Comparison of ENCODE assay signal across 16 mouse cellular contexts in the genomic region with DNA sequence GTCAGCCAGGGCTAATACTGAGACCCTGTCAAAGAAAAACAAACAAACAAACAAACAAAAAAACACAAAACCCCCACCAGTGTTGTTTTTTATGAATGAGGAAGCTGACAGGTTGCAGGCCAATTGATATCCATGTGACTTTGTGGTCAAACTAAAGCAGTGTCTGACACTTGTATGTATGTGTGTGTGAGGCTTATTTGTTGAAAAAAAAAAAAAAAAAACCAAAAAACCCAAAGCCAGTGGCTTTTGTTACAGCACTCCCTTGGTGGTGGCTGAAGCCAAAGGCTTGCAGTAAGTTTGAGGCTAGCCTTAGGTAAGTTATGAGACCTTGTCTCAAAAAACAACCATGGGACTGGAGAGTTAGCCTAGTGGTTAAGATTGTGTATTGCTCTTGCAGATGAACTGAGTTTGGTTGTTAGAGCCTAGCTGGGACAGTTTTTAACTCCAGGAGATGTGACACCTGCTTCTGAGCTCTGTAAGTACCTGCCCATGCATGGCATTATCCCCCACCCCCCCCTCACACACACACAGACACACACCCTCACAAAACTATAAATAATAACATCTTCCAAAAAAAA. TPM values are rescaled to one million over a fixed set of nuclear protein-coding genes. Genes with fewer than 3 reads are reported as not detected.
DNase-seq lines count a peak whose midpoint lies in the region; ATAC-seq and TF ChIP-seq lines count a peak whose summit lies in the region.
"Had no signal": no experiment of that assay in that cellular context is flagged by ENCODE, and none has a peak within 500 bp of the region (broad histone marks: within the 10 kb centered on the region; RNA-seq: fewer than 3 reads in every experiment).

No protein-coding gene starts in this region.

- no peaks in the 10 kb centered on the region for H3K36me3 ChIP-seq in liver, postnatal 0 days (replicated peaks; ENCODE audit: insufficient read depth, low read length)
- H3K36me3 ChIP-seq: embryonic facial prominence, embryonic 10.5 days; kidney, embryonic 15.5 days; neural tube, embryonic 12.5 days had no signal

- no peak for TF ChIP-seq EP300 in liver, postnatal 0 days (IDR thresholded peaks at IDR 0.05; ENCODE audit: low read depth)

- no peak for DNase-seq in layer of hippocampus, adult 2 months (ENCODE audit: low spot score in 2 of 2)
- no peak for DNase-seq in layer of hippocampus, adult 9-11 months
- DNase-seq in B cell, adult 2 months, result peak; percentile 14 to 22
- peak; percentile 31 for DNase-seq in R1 (ENCODE audit: low read depth, low spot score)
- no peak for DNase-seq in liver, postnatal 0 days
- DNase-seq in retina, embryonic 14.5 days (ENCODE audit: low spot score), result no peak
- DNase-seq in heart, postnatal 10 days, result no peak
- DNase-seq in left cerebral cortex, postnatal 4 days, result no peak
- DNase-seq: cerebellum, postnatal 36 days; gastrocnemius, postnatal 10 days; heart, postnatal 36 days; lung, postnatal 4 days; midbrain, embryonic 14.5 days had no signal

- H3K27ac ChIP-seq in layer of hippocampus, adult 2 months, result no peak overlapping the region
- no peak overlapping the region for H3K27ac ChIP-seq in liver, postnatal 0 days (ENCODE audit: low read depth)
- H3K27ac ChIP-seq: neural tube, embryonic 12.5 days had no signal

- H3K4me3 ChIP-seq in layer of hippocampus, adult 2 months, result no peak overlapping the region
- H3K4me3 ChIP-seq in liver, postnatal 0 days (ENCODE audit: low read depth, low read length), result no peak overlapping the region
- H3K4me3 ChIP-seq: embryonic facial prominence, embryonic 10.5 days; kidney, embryonic 15.5 days; neural tube, embryonic 12.5 days had no signal

- no peak overlapping the region for H3K9ac ChIP-seq in liver, postnatal 0 days (replicated peaks)
- H3K9ac ChIP-seq: kidney, embryonic 15.5 days; neural tube, embryonic 12.5 days had no signal

- no peak for ATAC-seq in liver, postnatal 0 days

- peak; percentile 59 for TF ChIP-seq CTCF in layer of hippocampus, adult 2 months (conservative IDR thresholded peaks at IDR 0.05)
- TF ChIP-seq CTCF in liver, postnatal 0 days (IDR thresholded peaks at IDR 0.05; ENCODE audit: low read depth), result peak; percentile 24; the same call in 1 of the 2 replicates

- no peaks in the 10 kb centered on the region for H3K9me3 ChIP-seq in liver, postnatal 0 days (ENCODE audit: low read length)
- H3K9me3 ChIP-seq: embryonic facial prominence, embryonic 10.5 days; kidney, embryonic 15.5 days; neural tube, embryonic 12.5 days had no signal

- H3K27me3 ChIP-seq in liver, postnatal 0 days (ENCODE audit: insufficient read depth, low read length), result no peaks in the 10 kb centered on the region
- H3K27me3 ChIP-seq: kidney, embryonic 15.5 days; neural tube, embryonic 12.5 days had no signal

- intact Hi-C loops in heart, postnatal 10 days (cut with DNase I), result loop anchor here (2.0 kb wide), 1 partner anchor 27 kb away; no protein-coding TSS in a partner anchor
- intact Hi-C loops in left cerebral cortex, postnatal 4 days (cut with DNase I), result no loop called here

- H3K4me1 ChIP-seq in liver, postnatal 0 days (ENCODE audit: insufficient read depth), result peaks cover 34% of the 10 kb centered on the region

- H3K4me2 ChIP-seq in liver, postnatal 0 days (ENCODE audit: low read depth, low read length), result no peak overlapping the region
- H3K4me2 ChIP-seq: kidney, embryonic 15.5 days; neural tube, embryonic 12.5 days had no signal

RNA-seq across cellular contexts. Expression of gene Rcor1, which starts 2.9 kb away (rescaled TPM):
- 10 to 100 TPM; 15.6 to 19.3 TPM for total RNA-seq in layer of hippocampus, adult 2 months (2021)
- 3.6 and 4.8 TPM in 2 replicates for polyA plus RNA-seq in liver, postnatal 0 days (2015; fragmentation: Nextera tagmentation; extraction: Ambion mirVana)
- 10 to 100 TPM; 25.3 to 27.9 TPM for total RNA-seq in heart, postnatal 10 days (2021)
- 10 to 100 TPM; 21.9 to 24.7 TPM for total RNA-seq in left cerebral cortex, postnatal 4 days (2021)

RNA-seq across cellular contexts. Expression of gene Ankrd9, which starts 57.4 kb away (rescaled TPM):
- total RNA-seq in layer of hippocampus, adult 2 months (2021), result 10 to 100 TPM; 10.8 to 14.1 TPM
- polyA plus RNA-seq in liver, postnatal 0 days (2015; fragmentation: Nextera tagmentation; extraction: Ambion mirVana), result 15.9 and 16.5 TPM in 2 replicates
- 10 to 100 TPM; 35.4 to 70.2 TPM for total RNA-seq in heart, postnatal 10 days (2021)
- 1 to 10 TPM; 4.0 to 4.2 TPM for total RNA-seq in left cerebral cortex, postnatal 4 days (2021)

Comparison
In these comparisons a context has a peak if more than half of its experiments do, and no peak if none do; other contexts are left out.
1. DNase-seq: peak in B cell, adult 2 months (2 of 2) and R1 (single experiment); none in layer of hippocampus, adult 2 months (0 of 2), layer of hippocampus, adult 9-11 months (single experiment), liver, postnatal 0 days (single experiment), retina, embryonic 14.5 days (single experiment), heart, postnatal 10 days (0 of 2) and left cerebral cortex, postnatal 4 days (single experiment).